Mouse (Mus musculus) adrenal gland, postnatal 4 days (tissue): ENCODE data around the gene Rexo5. TPM values are rescaled to one million over a fixed set of nuclear protein-coding genes. Genes with fewer than 3 reads are reported as not detected.

Experiments
- DNase-seq, 2 experiments: peaks; one replicate each; pipeline ENCODE4 v3.0.0; 2021 to 2022; ENCODE audit warnings: low spot score in 2 of 2, mixed read lengths in 2 of 2
- long read RNA-seq, 2 experiments: library from polyadenylated mRNA; stranded (forward); transcript quantifications; one replicate each; pipeline ENCODE4 v2.0.0; 2021
- total RNA-seq, 2 experiments: library from RNA; stranded (reverse); gene quantifications; 2 replicates each; pipeline ENCODE4 v1.2.3; 2021

Gene Rexo5
- total RNA-seq, result 10 to 100 TPM; 12.4 to 13.6 TPM
- long read RNA-seq, experiment 1, partial matches to known transcripts, result 1 of 5 reads
- long read RNA-seq, experiment 1, other reads (novel, unspliced or antisense), result 4 of 5 reads
- long read RNA-seq, experiment 2, partial matches to known transcripts, result 1 of 10 reads
- long read RNA-seq, experiment 2, other reads (novel, unspliced or antisense), result 9 of 10 reads

- DNase-seq, result peak; percentile 75 to 77
Observed at GRCm38 (mm10) chr7:119793586-119794250, at the start of gene Rexo5, which contains the start of gene Eri2. Gene Rexo5 (plus strand): TSS chr7:119794006. Gene Eri2 (minus strand): TSS chr7:119794058.

- DNase-seq, result no peak
Observed at GRCm38 (mm10) chr7:119744321-119744720, 49.5 kb upstream of the Rexo5 start.

GRCm38 (mm10) chr7:119745869-119746268, 47.9 kb upstream of the Rexo5 start:
- DNase-seq, result no peak

GRCm38 (mm10) chr7:119748761-119749160, 45.0 kb upstream of the Rexo5 start:
- no peak for DNase-seq

GRCm38 (mm10) chr7:119749942-119750341, 43.9 kb upstream of the Rexo5 start:
- DNase-seq, result no peak

- DNase-seq, result no peak
Observed at GRCm38 (mm10) chr7:119753696-119754095, 40.1 kb upstream of the Rexo5 start.

GRCm38 (mm10) chr7:119760527-119760951, 33.3 kb upstream of the Rexo5 start, which contains the start of gene Acsm3:
Gene Acsm3 (plus strand): TSS chr7:119760923.
- peak in 1 of 2 experiments; percentile 16 for DNase-seq

GRCm38 (mm10) chr7:119762166-119762697, 31.6 kb upstream of the Rexo5 start:
- no peak for DNase-seq

GRCm38 (mm10) chr7:119764377-119764776, 29.4 kb upstream of the Rexo5 start:
- no peak for DNase-seq

- DNase-seq, result no peak
Observed at GRCm38 (mm10) chr7:119766996-119767395, 26.8 kb upstream of the Rexo5 start.

- DNase-seq, result no peak
Observed at GRCm38 (mm10) chr7:119769895-119770294, 23.9 kb upstream of the Rexo5 start.

GRCm38 (mm10) chr7:119783453-119783852, 10.4 kb upstream of the Rexo5 start:
- no peak for DNase-seq

GRCm38 (mm10) chr7:119784908-119785307, 8.9 kb upstream of the Rexo5 start:
- no peak for DNase-seq

GRCm38 (mm10) chr7:119789024-119789423, 4.8 kb upstream of the Rexo5 start:
- no peak for DNase-seq

GRCm38 (mm10) chr7:119794251-119794638, 439 bp downstream of the Rexo5 start:
- no peak for DNase-seq

GRCm38 (mm10) chr7:119795311-119795710, 1.5 kb downstream of the Rexo5 start:
- no peak for DNase-seq

- no peak for DNase-seq
Observed at GRCm38 (mm10) chr7:119800488-119800887, 6.7 kb downstream of the Rexo5 start.

GRCm38 (mm10) chr7:119800991-119801390, 7.2 kb downstream of the Rexo5 start:
- no peak for DNase-seq

- DNase-seq, result no peak
Observed at GRCm38 (mm10) chr7:119807396-119807795, 13.6 kb downstream of the Rexo5 start.

GRCm38 (mm10) chr7:119808723-119809122, 14.9 kb downstream of the Rexo5 start:
- no peak for DNase-seq

- no peak for DNase-seq
Observed at GRCm38 (mm10) chr7:119835371-119835770, 41.6 kb downstream of the Rexo5 start.

- no peak for DNase-seq
Observed at GRCm38 (mm10) chr7:119835996-119836777, 42.4 kb downstream of the Rexo5 start.
